Mouse (Mus musculus) cortical plate, adult 2 months (tissue): ENCODE data around the gene Bbs9.

ENCODE experiments used
- CTCF ChIP-seq: fragments of 200-500 bp; IDR thresholded peaks from 2 replicates; pipeline ENCODE4 v1.5.1; 2011; ENCODE audit warnings: mild to moderate bottlenecking, control low read depth, low read length; ENCODE audit not compliant: insufficient read depth; ENCODE audit errors: extremely low read depth
- POLR2A ChIP-seq: fragments of 200-500 bp; IDR thresholded peaks from 2 replicates; pipeline ENCODE4 v1.6.1; 2011; ENCODE audit warnings: mild to moderate bottlenecking, low read length, control low read depth; ENCODE audit not compliant: insufficient read depth; ENCODE audit errors: extremely low read depth

GRCm38 (mm10) chr9:22750779-22751545, 275.4 kb downstream of the Bbs9 start:
- TF ChIP-seq POLR2A: no peak
- TF ChIP-seq CTCF: no peak
